ENCODE assay signal across 17 mouse cellular contexts in the genomic region with DNA sequence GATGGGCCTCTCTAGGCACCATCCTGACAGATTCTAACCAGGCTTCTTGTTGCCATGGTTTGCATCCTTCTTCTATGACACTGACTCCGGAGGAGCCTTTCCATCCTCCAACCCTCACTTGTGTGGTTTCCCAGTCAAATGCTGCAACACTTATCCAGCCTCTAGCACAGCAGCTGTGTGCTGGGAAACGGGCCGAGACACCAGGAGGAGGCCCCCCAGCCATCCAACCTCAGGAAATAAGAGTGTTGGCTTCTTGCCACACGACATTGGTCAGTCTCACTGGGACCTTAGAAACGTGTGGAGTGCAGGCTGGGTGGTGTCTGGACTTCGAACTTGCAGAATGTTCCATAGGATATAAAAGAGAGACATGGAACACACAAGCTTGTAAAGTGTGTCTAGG.
A peak's percentile ranks its signal among the peaks of the same experiment; 100 is the strongest.
DNase-seq lines count a peak whose midpoint lies in the region; ATAC-seq and TF ChIP-seq lines count a peak whose summit lies in the region.
"Had no signal": no experiment of that assay in that cellular context is flagged by ENCODE, and none has a peak within 500 bp of the region (broad histone marks: within the 10 kb centered on the region; RNA-seq: fewer than 3 reads in every experiment).

No protein-coding gene starts in this region.

- H3K27ac ChIP-seq in left cerebral cortex, adult 2 months: no peak overlapping the region
- H3K27ac ChIP-seq in liver, postnatal 0 days (ENCODE audit: low read depth): no peak overlapping the region
- H3K27ac ChIP-seq: hindbrain, embryonic 13.5 days; layer of hippocampus, adult 2 months; macrophage; midbrain, embryonic 13.5 days had no signal

- H3K9me3 ChIP-seq in liver, postnatal 0 days (ENCODE audit: low read length): no peaks in the 10 kb centered on the region
- H3K9me3 ChIP-seq: hindbrain, embryonic 13.5 days; midbrain, embryonic 13.5 days had no signal

- no peak overlapping the region for H3K4me2 ChIP-seq in liver, postnatal 0 days (ENCODE audit: low read depth, low read length)
- H3K4me2 ChIP-seq: hindbrain, embryonic 13.5 days; midbrain, embryonic 13.5 days had no signal

- no peaks in the 10 kb centered on the region for H3K27me3 ChIP-seq in liver, postnatal 0 days (ENCODE audit: insufficient read depth, low read length)
- H3K27me3 ChIP-seq: hindbrain, embryonic 13.5 days; midbrain, embryonic 13.5 days; Patski had no signal

- ATAC-seq in liver, postnatal 0 days: no peak
- no peak for ATAC-seq in megakaryocyte-erythroid progenitor cell, adult 5-6 weeks (replicated peaks; ENCODE audit: low FRiP score, low TSS enrichment, poor library complexity, severe bottlenecking)
- ATAC-seq: forebrain, embryonic 16.5 days; intestine, postnatal 0 days; midbrain, embryonic 13.5 days; Patski had no signal

- TF ChIP-seq CTCF in left cerebral cortex, adult 2 months (IDR thresholded peaks at IDR 0.05): no peak
- TF ChIP-seq CTCF in liver, postnatal 0 days (IDR thresholded peaks at IDR 0.05; ENCODE audit: low read depth): no peak

- H3K9ac ChIP-seq in liver, postnatal 0 days (replicated peaks): no peak overlapping the region
- H3K9ac ChIP-seq: hindbrain, embryonic 13.5 days; midbrain, embryonic 13.5 days had no signal

- H3K4me1 ChIP-seq in liver, postnatal 0 days (ENCODE audit: insufficient read depth): no peaks in the 10 kb centered on the region
- H3K4me1 ChIP-seq: hindbrain, embryonic 13.5 days; midbrain, embryonic 13.5 days had no signal

- WGBS in liver, postnatal 0 days (ENCODE audit: insufficient replicate concordance): 66% methylated on average over 6 of the region's 6 CpGs

- intact Hi-C loops in left cerebral cortex, postnatal 4 days (cut with DNase I): no loop called here
- intact Hi-C loops in left cerebral cortex, adult 2 months (cut with DNase I): no loop called here
- intact Hi-C loops in heart, postnatal 25 days (cut with DNase I): no loop called here

- no peak for TF ChIP-seq EP300 in liver, postnatal 0 days (IDR thresholded peaks at IDR 0.05; ENCODE audit: low read depth)

- DNase-seq in gastrocnemius, postnatal 10 days: peak; percentile 12
- DNase-seq in gastrocnemius, adult 8-10 months (ENCODE audit: low spot score in 2 of 2): no peak
- DNase-seq in left cerebral cortex, postnatal 4 days: peak; percentile 44
- no peak for DNase-seq in left cerebral cortex, adult 2 months (ENCODE audit: extremely low spot score in 1 of 2, low spot score in 2 of 2)
- peak; percentile 15 for DNase-seq in gastrocnemius, postnatal 25 days
- peak; percentile 34 for DNase-seq in heart, postnatal 25 days (ENCODE audit: low spot score)
- DNase-seq in liver, postnatal 0 days: no peak
- DNase-seq: cerebellum, postnatal 25 days; thymus, adult 18-20 months had no signal

- H3K36me3 ChIP-seq in liver, postnatal 0 days (replicated peaks; ENCODE audit: insufficient read depth, low read length): no peaks in the 10 kb centered on the region
- H3K36me3 ChIP-seq: hindbrain, embryonic 13.5 days; midbrain, embryonic 13.5 days had no signal

- H3K4me3 ChIP-seq in left cerebral cortex, adult 2 months: no peak overlapping the region
- H3K4me3 ChIP-seq in liver, postnatal 0 days (ENCODE audit: low read depth, low read length): no peak overlapping the region
- H3K4me3 ChIP-seq: hindbrain, embryonic 13.5 days; layer of hippocampus, adult 2 months; midbrain, embryonic 13.5 days had no signal

Comparison
In these comparisons a context has a peak if more than half of its experiments do, and no peak if none do; other contexts are left out.
1. DNase-seq: peak in gastrocnemius, postnatal 10 days (single experiment), left cerebral cortex, postnatal 4 days (single experiment), gastrocnemius, postnatal 25 days (single experiment) and heart, postnatal 25 days (single experiment); none in gastrocnemius, adult 8-10 months (0 of 2), left cerebral cortex, adult 2 months (0 of 2) and liver, postnatal 0 days (single experiment).